Mouse (Mus musculus): Measurements from ENCODE around the gene Cmtm3. TPM values are rescaled to one million over a fixed set of nuclear protein-coding genes. Genes with fewer than 3 reads are reported as not detected.

Cmtm3 gene
- total and polyA plus RNA-seq, 3 experiments: 0.36 to 1.3 TPM; not detected in 1

GRCm38 (mm10) chr8:104336806-104337205 is 2.4 kb upstream of the Cmtm3 start:
- Histone ChIP-seq H3K27me3 (ENCODE audit: insufficient read depth, low read length) (peaks cover 16% of the 10 kb centered on the region; the same call in 1 of the 2 replicates), H3K36me3 (replicated peaks) (no peaks in the 10 kb centered on the region), H3K4me1 (ENCODE audit: insufficient read depth, low read depth, low read length) (peaks cover 11% of the 10 kb centered on the region), H3K9me3 (replicated peaks) (no peaks in the 10 kb centered on the region), H3K4me3 (ENCODE audit: low read depth, low read length) (no peak overlapping the region)
- ATAC-seq (ENCODE audit: extremely low read depth, insufficient number of reproducible peaks, low FRiP score, poor library complexity, severe bottlenecking) (no peak), DNase-seq (ENCODE audit: low spot score) (no peak)
- TF ChIP-seq POLR2AphosphoS5 (IDR thresholded peaks at IDR 0.05; ENCODE audit: insufficient replicate concordance, low read depth, low read length): no peak
- no peak for TF ChIP-seq GATA2 (IDR thresholded peaks at IDR 0.05; ENCODE audit: borderline replicate concordance, low read depth, low read length)
- no peak for TF ChIP-seq GATA1 (IDR thresholded peaks at IDR 0.05; ENCODE audit: borderline replicate concordance, low read length)

- DNase-seq (ENCODE audit: low spot score) (no peak), ATAC-seq (ENCODE audit: extremely low read depth, insufficient number of reproducible peaks, low FRiP score, poor library complexity, severe bottlenecking) (no peak)
- peaks cover 16% of the 10 kb centered on the region for H3K27me3 ChIP-seq (ENCODE audit: insufficient read depth, low read length)
- peaks cover 11% of the 10 kb centered on the region for H3K4me1 ChIP-seq (ENCODE audit: insufficient read depth, low read depth, low read length)
- no peaks in the 10 kb centered on the region for H3K9me3 ChIP-seq (replicated peaks)
- no peak overlapping the region for H3K4me3 ChIP-seq (ENCODE audit: low read depth, low read length)
- TF ChIP-seq POLR2AphosphoS5 (IDR thresholded peaks at IDR 0.05; ENCODE audit: insufficient replicate concordance, low read depth, low read length): no peak
- TF ChIP-seq TAL1 (conservative IDR thresholded peaks at IDR 0.05; ENCODE audit: low read depth, low read length): no peak
- no peaks in the 10 kb centered on the region for H3K36me3 ChIP-seq (replicated peaks)
Measured at GRCm38 (mm10) chr8:104337890-104338289, 1.3 kb upstream of the Cmtm3 start.

GRCm38 (mm10) chr8:104339983-104340232 is 698 bp downstream of the Cmtm3 start:
- TF ChIP-seq TAL1 (conservative IDR thresholded peaks at IDR 0.05; ENCODE audit: low read depth, low read length) (no peak), GATA1 (IDR thresholded peaks at IDR 0.05; ENCODE audit: borderline replicate concordance, low read length) (no peak), POLR2AphosphoS5 (IDR thresholded peaks at IDR 0.05; ENCODE audit: insufficient replicate concordance, low read depth, low read length) (no peak), CTCF (IDR thresholded peaks at IDR 0.05; ENCODE audit: low read depth, low read length) (no peak), GATA2 (IDR thresholded peaks at IDR 0.05; ENCODE audit: borderline replicate concordance, low read depth, low read length) (no peak)
- H3K36me3 ChIP-seq (replicated peaks): no peaks in the 10 kb centered on the region
- H3K4me3 ChIP-seq (ENCODE audit: low read depth, low read length): peak overlapping the region; percentile 52; the same call in 1 of the 2 replicates
- DNase-seq (ENCODE audit: low spot score) (no peak), ATAC-seq (ENCODE audit: extremely low read depth, insufficient number of reproducible peaks, low FRiP score, poor library complexity, severe bottlenecking) (no peak)
- no peaks in the 10 kb centered on the region for H3K9me3 ChIP-seq (replicated peaks)
- peaks cover 11% of the 10 kb centered on the region for H3K4me1 ChIP-seq (ENCODE audit: insufficient read depth, low read depth, low read length)
- H3K27me3 ChIP-seq (ENCODE audit: insufficient read depth, low read length): peaks cover 21% of the 10 kb centered on the region

- TF ChIP-seq TAL1 (conservative IDR thresholded peaks at IDR 0.05; ENCODE audit: low read depth, low read length) (no peak), GATA1 (IDR thresholded peaks at IDR 0.05; ENCODE audit: borderline replicate concordance, low read length) (no peak), GATA2 (IDR thresholded peaks at IDR 0.05; ENCODE audit: borderline replicate concordance, low read depth, low read length) (no peak), CTCF (IDR thresholded peaks at IDR 0.05; ENCODE audit: low read depth, low read length) (no peak)
- H3K9me3 ChIP-seq (replicated peaks): no peaks in the 10 kb centered on the region
- H3K27me3 ChIP-seq (ENCODE audit: insufficient read depth, low read length): peaks cover 21% of the 10 kb centered on the region
- ATAC-seq (ENCODE audit: extremely low read depth, insufficient number of reproducible peaks, low FRiP score, poor library complexity, severe bottlenecking) (no peak), DNase-seq (ENCODE audit: low spot score) (no peak)
- H3K4me3 ChIP-seq (ENCODE audit: low read depth, low read length): peak overlapping the region; percentile 52
- H3K36me3 ChIP-seq (replicated peaks): no peaks in the 10 kb centered on the region
- H3K4me1 ChIP-seq (ENCODE audit: insufficient read depth, low read depth, low read length): peaks cover 11% of the 10 kb centered on the region
Measured at GRCm38 (mm10) chr8:104340233-104341105, 1.3 kb downstream of the Cmtm3 start.

GRCm38 (mm10) chr8:104341106-104341561 is 1.9 kb downstream of the Cmtm3 start:
- Histone ChIP-seq H3K36me3 (replicated peaks) (no peaks in the 10 kb centered on the region), H3K27me3 (ENCODE audit: insufficient read depth, low read length) (peaks cover 21% of the 10 kb centered on the region), H3K4me3 (ENCODE audit: low read depth, low read length) (peak overlapping the region; percentile 52; the same call in 1 of the 2 replicates), H3K4me1 (ENCODE audit: insufficient read depth, low read depth, low read length) (peaks cover 11% of the 10 kb centered on the region), H3K9me3 (replicated peaks) (no peaks in the 10 kb centered on the region)
- ATAC-seq (ENCODE audit: extremely low read depth, insufficient number of reproducible peaks, low FRiP score, poor library complexity, severe bottlenecking) (no peak), DNase-seq (ENCODE audit: low spot score) (no peak)
- TF ChIP-seq CTCF (IDR thresholded peaks at IDR 0.05; ENCODE audit: low read depth, low read length): no peak
- no peak for TF ChIP-seq GATA2 (IDR thresholded peaks at IDR 0.05; ENCODE audit: borderline replicate concordance, low read depth, low read length)
- TF ChIP-seq GATA1 (IDR thresholded peaks at IDR 0.05; ENCODE audit: borderline replicate concordance, low read length): no peak
- no peak for TF ChIP-seq TAL1 (conservative IDR thresholded peaks at IDR 0.05; ENCODE audit: low read depth, low read length)
- no peak for TF ChIP-seq POLR2AphosphoS5 (IDR thresholded peaks at IDR 0.05; ENCODE audit: insufficient replicate concordance, low read depth, low read length)

- peaks cover 11% of the 10 kb centered on the region for H3K4me1 ChIP-seq (ENCODE audit: insufficient read depth, low read depth, low read length)
- no peaks in the 10 kb centered on the region for H3K36me3 ChIP-seq (replicated peaks)
- no peak overlapping the region for H3K4me3 ChIP-seq (ENCODE audit: low read depth, low read length)
- no peak for DNase-seq (ENCODE audit: low spot score)
- ATAC-seq (ENCODE audit: extremely low read depth, insufficient number of reproducible peaks, low FRiP score, poor library complexity, severe bottlenecking): no peak
- H3K27me3 ChIP-seq (ENCODE audit: insufficient read depth, low read length): peaks cover 21% of the 10 kb centered on the region
- TF ChIP-seq GATA2 (IDR thresholded peaks at IDR 0.05; ENCODE audit: borderline replicate concordance, low read depth, low read length): no peak
- no peak for TF ChIP-seq TAL1 (conservative IDR thresholded peaks at IDR 0.05; ENCODE audit: low read depth, low read length)
- TF ChIP-seq POLR2AphosphoS5 (IDR thresholded peaks at IDR 0.05; ENCODE audit: insufficient replicate concordance, low read depth, low read length): no peak
- TF ChIP-seq CTCF (IDR thresholded peaks at IDR 0.05; ENCODE audit: low read depth, low read length): no peak
- TF ChIP-seq GATA1 (IDR thresholded peaks at IDR 0.05; ENCODE audit: borderline replicate concordance, low read length): no peak
- no peaks in the 10 kb centered on the region for H3K9me3 ChIP-seq (replicated peaks)
Measured at GRCm38 (mm10) chr8:104341678-104342077, 2.5 kb downstream of the Cmtm3 start.
